Mouse (Mus musculus) urinary bladder, postnatal 4 days (tissue): ENCODE data around the gene Rffl.
A peak's percentile ranks its signal among the peaks of the same experiment; 100 is the strongest.

ENCODE experiments used
- DNase-seq, 2 experiments: peaks; one replicate each; pipeline ENCODE4 v3.0.0; 2021 to 2022; ENCODE audit warnings: low spot score in 2 of 2

Gene Rffl

DNA sequence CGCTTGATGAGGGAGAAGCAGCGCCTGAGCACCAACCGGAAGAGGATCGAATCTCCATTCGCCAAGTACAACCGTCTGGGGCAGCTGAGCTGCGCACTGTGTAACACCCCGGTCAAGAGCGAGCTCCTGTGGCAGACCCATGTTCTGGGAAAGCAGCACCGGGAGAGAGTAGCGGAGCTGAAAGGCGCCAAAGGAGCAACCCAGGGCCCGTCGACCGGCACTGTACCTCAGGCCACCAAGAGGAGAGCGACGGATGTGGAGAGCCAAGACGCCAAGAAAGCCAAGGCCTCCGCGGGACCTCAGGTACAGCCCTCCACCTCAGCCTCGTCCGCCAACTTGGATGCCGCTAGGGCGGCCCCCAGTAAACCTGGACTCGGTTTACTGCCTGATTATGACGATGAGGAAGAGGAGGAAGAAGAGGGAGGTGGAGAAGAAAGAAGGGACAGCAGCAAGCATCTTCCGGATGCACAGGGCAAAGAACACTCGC lies 106.5 kb downstream of the Rffl start:
- no peak for DNase-seq

DNA sequence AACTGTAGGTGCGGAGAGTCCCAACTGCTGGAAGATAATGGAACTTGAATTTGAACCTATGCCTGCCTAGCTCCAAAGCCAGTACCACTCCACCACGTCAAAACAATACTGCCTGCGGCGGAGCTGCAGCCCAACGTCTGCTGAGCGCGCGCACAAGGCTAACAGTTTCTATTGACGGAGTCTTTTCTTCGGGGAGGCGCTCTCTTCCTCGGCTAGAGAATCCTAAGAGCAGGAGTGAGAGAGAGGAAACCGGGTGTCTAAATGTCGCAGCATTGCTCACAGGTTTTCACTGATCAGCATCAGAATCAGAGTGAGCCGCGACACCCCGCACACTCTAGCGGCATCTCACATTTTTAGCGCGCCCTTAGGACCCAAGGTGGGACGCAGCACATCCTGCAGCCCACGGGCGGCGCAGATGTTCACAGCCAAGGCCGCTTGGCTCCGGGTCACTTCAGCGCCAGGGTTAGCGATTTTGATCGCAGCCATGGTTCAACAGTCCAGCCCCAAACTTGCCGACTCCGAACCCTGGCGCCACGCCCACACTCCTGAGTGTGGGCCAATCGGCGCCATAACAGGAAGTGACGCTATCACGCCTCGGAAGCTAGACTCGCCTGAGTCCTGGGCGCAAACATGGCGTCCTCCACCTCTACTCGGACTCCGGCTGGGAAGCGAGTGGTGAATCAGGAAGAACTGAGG lies 107.1 kb downstream of the Rffl start, which contains the start of the genes Cct6b and Zfp830:
Gene Cct6b (minus strand): TSS at position 580 of the 696 bp plus-strand sequence.
Gene Zfp830 (plus strand): TSS at position 604 of the 696 bp plus-strand sequence.
- DNase-seq = peak; percentile 88 to 93

DNA sequence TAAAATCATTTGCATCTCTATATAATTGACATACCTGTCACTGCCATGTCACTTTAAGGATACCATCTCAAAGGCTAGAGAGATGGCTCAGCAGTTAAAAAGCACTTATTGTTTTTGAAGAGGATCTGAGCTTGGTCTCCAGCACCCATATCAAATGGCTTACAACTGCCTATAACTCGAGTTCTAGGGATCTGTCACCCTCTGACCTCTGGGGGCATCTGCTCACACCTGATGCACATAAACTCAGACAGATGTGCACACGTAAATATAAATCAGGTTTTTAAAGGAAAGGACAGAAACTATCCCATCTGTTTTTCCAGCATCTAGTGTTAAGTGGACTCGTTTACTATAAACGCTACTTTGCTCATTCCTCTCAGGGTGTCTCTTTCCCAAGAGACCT lies 107.7 kb downstream of the Rffl start:
- no peak for DNase-seq

- no peak for DNase-seq
These were observed 108.7 kb downstream of the Rffl start for GRCm38 (mm10) chr11:82762286-82762829.

- DNase-seq = no peak
These were observed 115.1 kb downstream of the Rffl start for GRCm38 (mm10) chr11:82755919-82756318.
